ENCODE assay signal across 43 mouse cellular contexts in genomic region chr5:97344144-97344543, GRCm38 (mm10). TPM values are rescaled to one million over a fixed set of nuclear protein-coding genes. Genes with fewer than 3 reads are reported as not detected.
"Had no signal": no experiment of that assay in that cellular context is flagged by ENCODE, and none has a peak within 500 bp of the region (broad histone marks: within the 10 kb centered on the region; RNA-seq: fewer than 3 reads in every experiment).

No protein-coding gene starts in this region.

- H3K9ac ChIP-seq: limb, embryonic 12.5 days; limb, embryonic 13.5 days; limb, embryonic 15.5 days; liver, embryonic 12.5 days; liver, embryonic 13.5 days; liver, embryonic 14.5 days; liver, embryonic 15.5 days; liver, postnatal 0 days; lung, embryonic 14.5 days; lung, embryonic 15.5 days; midbrain, embryonic 12.5 days; midbrain, embryonic 13.5 days; midbrain, embryonic 15.5 days; neural tube, embryonic 12.5 days had no signal

- H3K27ac ChIP-seq: limb, embryonic 10.5 days; limb, embryonic 12.5 days; limb, embryonic 13.5 days; limb, embryonic 15.5 days; liver, embryonic 12.5 days; liver, embryonic 13.5 days; liver, embryonic 14.5 days; liver, embryonic 15.5 days; lung, embryonic 15.5 days; macrophage; midbrain, embryonic 10.5 days; midbrain, embryonic 12.5 days; midbrain, embryonic 13.5 days; midbrain, embryonic 15.5 days; neural tube, embryonic 12.5 days had no signal

- H3K27me3 ChIP-seq: limb, embryonic 12.5 days; limb, embryonic 13.5 days; limb, embryonic 15.5 days; liver, embryonic 12.5 days; liver, embryonic 13.5 days; liver, embryonic 15.5 days; lung, embryonic 15.5 days; megakaryocyte, embryonic 14.5 days; midbrain, embryonic 12.5 days; midbrain, embryonic 13.5 days; midbrain, embryonic 15.5 days; neural tube, embryonic 12.5 days had no signal

- DNase-seq: left cerebral cortex, postnatal 4 days; liver; liver, embryonic 13.5 days; liver, postnatal 0 days; lung, adult 2 months; lung, embryonic 14.5 days; lung, postnatal 10 days; lung, postnatal 14 days; lung, postnatal 36 days; lung, postnatal 4 days; midbrain, embryonic 14.5 days had no signal

- H3K4me2 ChIP-seq: limb, embryonic 12.5 days; limb, embryonic 13.5 days; limb, embryonic 15.5 days; liver, embryonic 11.5 days; liver, embryonic 12.5 days; liver, embryonic 13.5 days; liver, embryonic 15.5 days; lung, embryonic 14.5 days; lung, embryonic 15.5 days; midbrain, embryonic 11.5 days; midbrain, embryonic 12.5 days; midbrain, embryonic 13.5 days; midbrain, embryonic 15.5 days; neural tube, embryonic 12.5 days had no signal

- H3K36me3 ChIP-seq: limb, embryonic 10.5 days; limb, embryonic 12.5 days; limb, embryonic 13.5 days; limb, embryonic 15.5 days; liver, embryonic 12.5 days; liver, embryonic 13.5 days; liver, embryonic 15.5 days; lung, embryonic 15.5 days; midbrain, embryonic 10.5 days; midbrain, embryonic 12.5 days; midbrain, embryonic 13.5 days; midbrain, embryonic 15.5 days; neural tube, embryonic 12.5 days had no signal

- H3K4me1 ChIP-seq: limb, embryonic 13.5 days; liver, embryonic 12.5 days; liver, embryonic 13.5 days; liver, embryonic 15.5 days; megakaryocyte, embryonic 14.5 days; midbrain, embryonic 10.5 days; midbrain, embryonic 12.5 days; midbrain, embryonic 13.5 days; midbrain, embryonic 15.5 days; neural tube, embryonic 12.5 days had no signal

- H3K9me3 ChIP-seq: limb, embryonic 10.5 days; limb, embryonic 12.5 days; limb, embryonic 13.5 days; limb, embryonic 15.5 days; liver, embryonic 12.5 days; liver, embryonic 13.5 days; lung, embryonic 15.5 days; megakaryocyte, embryonic 14.5 days; midbrain, embryonic 10.5 days; midbrain, embryonic 12.5 days; midbrain, embryonic 13.5 days; midbrain, embryonic 15.5 days; neural tube, embryonic 12.5 days had no signal

- ATAC-seq: liver, embryonic 12.5 days; liver, postnatal 0 days; lung, postnatal 0 days; midbrain, embryonic 13.5 days; midbrain, embryonic 15.5 days; midbrain, embryonic 16.5 days had no signal

- H3K4me3 ChIP-seq: limb, embryonic 10.5 days; limb, embryonic 12.5 days; limb, embryonic 13.5 days; limb, embryonic 15.5 days; liver, embryonic 12.5 days; liver, embryonic 13.5 days; liver, embryonic 15.5 days; lung, embryonic 15.5 days; megakaryocyte, embryonic 14.5 days; midbrain, embryonic 10.5 days; midbrain, embryonic 12.5 days; midbrain, embryonic 13.5 days; midbrain, embryonic 15.5 days; myocyte; neural tube, embryonic 12.5 days had no signal

RNA-seq across cellular contexts. Expression of gene Naa11, which starts 48.0 kb away (rescaled TPM):
- total RNA-seq: left cerebral cortex, postnatal 36 days; liver, adult 2 months; megakaryocyte progenitor cell, adult 5-6 weeks; megakaryocyte, adult 5-6 weeks; megakaryocyte-erythroid progenitor cell, adult 5-6 weeks; midbrain, postnatal 0 days; monocyte, adult 5-6 weeks had no signal
- polyA plus RNA-seq: limb, embryonic 10.5 days; limb, embryonic 11.5 days; limb, embryonic 12.5 days; limb, embryonic 13.5 days; limb, embryonic 14.5 days; limb, embryonic 15.5 days; liver, adult 2 months; liver, embryonic 11.5 days; liver, embryonic 12.5 days; liver, embryonic 13.5 days; liver, embryonic 14.5 days; liver, embryonic 15.5 days; liver, embryonic 16.5 days; liver, postnatal 0 days; lung, adult 2 months; lung, embryonic 16.5 days; macrophage; midbrain, embryonic 10.5 days; midbrain, embryonic 11.5 days; midbrain, embryonic 12.5 days; midbrain, embryonic 14.5 days; midbrain, embryonic 15.5 days; neural tube, embryonic 11.5 days; neural tube, embryonic 12.5 days had no signal
